Mouse (Mus musculus) kidney, adult 2 months (tissue): ENCODE results near the gene Ppp1r2.

Experiments
- CTCF ChIP-seq: fragments of 200-500 bp; conservative IDR thresholded peaks from 2 replicates; pipeline ENCODE4 v1.5.1; 2011; ENCODE audit warnings: low read depth, mild to moderate bottlenecking, control low read depth, low read length, moderate library complexity, mixed read lengths; ENCODE audit not compliant: insufficient read depth, insufficient read length
- POLR2A ChIP-seq: fragments of 200-500 bp; IDR thresholded peaks from one replicate; pipeline ENCODE4 v1.6.1; 2011; ENCODE audit warnings: low read depth, low read length, control low read depth

DNA sequence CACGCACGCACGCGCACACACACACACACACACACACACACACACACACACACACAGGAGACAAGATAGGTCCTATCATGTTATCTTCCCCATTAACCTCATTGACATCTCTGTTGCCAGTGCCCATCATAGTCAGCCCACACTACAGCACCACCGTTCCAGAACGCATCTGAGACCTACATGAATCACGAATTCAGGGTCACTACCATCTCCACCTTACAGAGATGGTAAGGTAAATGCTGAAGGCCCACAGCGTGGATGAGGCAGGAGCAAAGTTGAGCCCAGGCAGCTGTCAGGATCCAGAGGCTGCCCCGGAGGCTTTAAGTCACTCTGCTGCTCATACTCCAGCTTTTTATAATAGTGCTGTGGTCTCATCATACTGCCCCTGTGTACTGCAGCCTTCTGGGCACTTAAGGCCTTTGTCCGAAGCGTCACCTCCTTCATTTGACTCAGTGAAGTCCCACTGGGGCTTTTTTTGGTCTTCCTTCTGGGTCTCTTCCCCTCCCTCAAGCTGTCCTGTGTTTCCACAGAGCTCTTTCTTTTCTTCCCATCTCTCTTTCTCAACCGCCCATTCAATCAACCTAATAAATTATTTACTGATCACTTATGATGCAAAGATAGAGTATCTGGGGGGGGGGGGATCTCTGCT is 40.1 kb downstream of the Ppp1r2 start:
- TF ChIP-seq POLR2A (no peak), CTCF (no peak)
